Mouse (Mus musculus) erythroblast, embryonic 14.5 days (primary cell): ENCODE measurements around the gene Spg7.

ENCODE experiments used
- GATA1 ChIP-seq: IDR thresholded peaks from 2 replicates; pipeline ENCODE4 v1.6.1; 2012; ENCODE audit warnings: low read length, inconsistent platforms, mixed read lengths
- TAL1 ChIP-seq: IDR thresholded peaks from 3 replicates; pipeline ENCODE4 v1.6.1; 2012; ENCODE audit warnings: low read length, inconsistent platforms, mixed read lengths

GRCm38 (mm10) chr8:123042974-123043625, 19.6 kb upstream of the Spg7 start:
- TF ChIP-seq TAL1 (no peak), GATA1 (no peak)
